Mouse (Mus musculus): ENCODE measurements around the gene Tmem63b. TPM values are rescaled to one million over a fixed set of nuclear protein-coding genes. Genes with fewer than 3 reads are reported as not detected.
"Not testable (repeated sequence)": the region's sequence is repeated elsewhere in the genome, so short reads cannot be mapped to it uniquely, and the experiment has no call there.

Gene Tmem63b
- total RNA-seq, 2 experiments from 2014 or later, result 165 to 176 TPM

GRCm38 (mm10) chr17:45626577-45627134 is 60.0 kb downstream of the Tmem63b start:
- DNase-seq (ENCODE audit: low spot score in 2 of 2), result peak; percentile 72 to 79
- peak overlapping the region; percentile 38 for H3K4me3 ChIP-seq
- H3K27ac ChIP-seq, result no peak overlapping the region
- TF ChIP-seq CTCF (conservative IDR thresholded peaks at IDR 0.05), result peak; percentile 98

- not testable (repeated sequence) for H3K4me3 ChIP-seq; DNase-seq (ENCODE audit: low spot score in 2 of 2); H3K27ac ChIP-seq
Measured at GRCm38 (mm10) chr17:45623425-45623824, 63.3 kb downstream of the Tmem63b start.

GRCm38 (mm10) chr17:45619386-45620256 is 67.1 kb downstream of the Tmem63b start:
- DNase-seq (ENCODE audit: low spot score in 2 of 2), result no peak
- TF ChIP-seq CTCF (conservative IDR thresholded peaks at IDR 0.05), result no peak
- Histone ChIP-seq H3K4me3 (peak overlapping the region; percentile 18; the same call in 1 of the 2 replicates), H3K27ac (peak overlapping the region; percentile 20; the same call in 1 of the 2 replicates)

- peak overlapping the region; percentile 20; the same call in 1 of the 2 replicates for H3K27ac ChIP-seq
- no peak overlapping the region for H3K4me3 ChIP-seq
- no peak for DNase-seq (ENCODE audit: low spot score in 2 of 2)
- no peak for TF ChIP-seq CTCF (conservative IDR thresholded peaks at IDR 0.05)
Measured at GRCm38 (mm10) chr17:45618941-45619385, 67.7 kb downstream of the Tmem63b start.

GRCm38 (mm10) chr17:45617655-45618054 is 69.0 kb downstream of the Tmem63b start:
- TF ChIP-seq CTCF (conservative IDR thresholded peaks at IDR 0.05), result no peak
- no peak for DNase-seq (ENCODE audit: low spot score in 2 of 2)
- Histone ChIP-seq H3K4me3 (no peak overlapping the region), H3K27ac (no peak overlapping the region)

GRCm38 (mm10) chr17:45616679-45617078 is 70.0 kb downstream of the Tmem63b start:
- TF ChIP-seq CTCF (conservative IDR thresholded peaks at IDR 0.05), result no peak
- DNase-seq (ENCODE audit: low spot score in 2 of 2), result no peak
- Histone ChIP-seq H3K4me3 (no peak overlapping the region), H3K27ac (no peak overlapping the region)

- DNase-seq (ENCODE audit: low spot score in 2 of 2), result no peak
- no peak for TF ChIP-seq CTCF (conservative IDR thresholded peaks at IDR 0.05)
- H3K27ac ChIP-seq, result no peak overlapping the region
- no peak overlapping the region for H3K4me3 ChIP-seq
Measured at GRCm38 (mm10) chr17:45616046-45616650, 70.6 kb downstream of the Tmem63b start.

GRCm38 (mm10) chr17:45612921-45613320 is 73.8 kb downstream of the Tmem63b start:
- DNase-seq (ENCODE audit: low spot score in 2 of 2), result no peak
- no peak overlapping the region for H3K4me3 ChIP-seq
- H3K27ac ChIP-seq, result no peak overlapping the region
- no peak for TF ChIP-seq CTCF (conservative IDR thresholded peaks at IDR 0.05)

GRCm38 (mm10) chr17:45612008-45612407 is 74.7 kb downstream of the Tmem63b start:
- no peak overlapping the region for H3K4me3 ChIP-seq
- H3K27ac ChIP-seq, result no peak overlapping the region
- TF ChIP-seq CTCF (conservative IDR thresholded peaks at IDR 0.05), result no peak
- no peak for DNase-seq (ENCODE audit: low spot score in 2 of 2)

Other genes with a start within 250 kb of the Tmem63b start
- 1 to 10 TPM; 4.8 TPM for gene Spats1, start 211.5 kb downstream of the Tmem63b start, total RNA-seq (2021)
- gene Aars2, start 180.1 kb downstream of the Tmem63b start, total RNA-seq (2021), result 10 to 100 TPM; 25.2 to 26.3 TPM
- 1 to 10 TPM in 1 of 2 experiments, under 1 TPM in 1; 0.56 to 1.0 TPM for gene Tcte1, start 163.5 kb downstream of the Tmem63b start, total RNA-seq (2021)
- 100 to 1,000 TPM; 106 to 112 TPM for gene Tmem151b, start 137.2 kb downstream of the Tmem63b start, total RNA-seq (2021)
- gene Nfkbie, start 131.2 kb downstream of the Tmem63b start, total RNA-seq (2021), result 1 to 10 TPM; 2.6 to 2.7 TPM
- 10 to 100 TPM; 31.1 to 31.8 TPM for gene Slc35b2, start 123.0 kb downstream of the Tmem63b start, total RNA-seq (2021)
- gene Hsp90ab1, start 113.6 kb downstream of the Tmem63b start, total RNA-seq (2021), result 1,000 to 10,000 TPM; 1,695 to 1,765 TPM
- 10 to 100 TPM; 21.1 to 23.0 TPM for gene Slc29a1, start 87.3 kb downstream of the Tmem63b start, total RNA-seq (2021)
- gene Mymx, start 84.8 kb downstream of the Tmem63b start, total RNA-seq (2021), result not detected
- under 1 TPM; 0.28 to 0.44 TPM for gene Capn11, start 27.6 kb downstream of the Tmem63b start, total RNA-seq (2021)
- gene Mrpl14, start 583 bp downstream of the Tmem63b start, total RNA-seq (2021), result 10 to 100 TPM; 34.8 to 43.5 TPM
- not detected for gene 1600014C23Rik, start 46.9 kb upstream of the Tmem63b start, total RNA-seq (2021)

Data from layer of hippocampus, adult 2 months (tissue).